Mouse (Mus musculus) neural tube, embryonic 13.5 days (tissue): Measurements from ENCODE around the gene Anxa4. TPM values are rescaled to one million over a fixed set of nuclear protein-coding genes. Genes with fewer than 3 reads are reported as not detected.

ENCODE experiments used
- ATAC-seq: fragments of 200-750 bp; cut with Nextera tagmentation; 2 replicates; pipeline ENCODE4 v1.8.0; 2017; ENCODE audit warnings: low read depth, mild to moderate bottlenecking, moderate TSS enrichment, moderate library complexity
- H3K27ac ChIP-seq: fragments of 300-500 bp; sonication (generic); replicated peaks from 2 replicates; pipeline ENCODE4 v1.5.1; 2015; ENCODE audit warnings: moderate library complexity, mild to moderate bottlenecking, inconsistent platforms
- H3K27me3 ChIP-seq: fragments of 300-500 bp; sonication (generic); 2 replicates; pipeline ENCODE4 v1.6.1; 2015; ENCODE audit warnings: mild to moderate bottlenecking, inconsistent platforms
- H3K36me3 ChIP-seq: fragments of 300-500 bp; sonication (generic); 2 replicates; pipeline ENCODE4 v1.6.1; 2015; ENCODE audit warnings: mild to moderate bottlenecking, inconsistent platforms
- H3K4me1 ChIP-seq: fragments of 300-500 bp; sonication (generic); replicated peaks from 2 replicates; pipeline ENCODE4 v1.6.1; 2015; ENCODE audit warnings: inconsistent platforms
- H3K4me2 ChIP-seq: fragments of 300-500 bp; sonication (generic); 2 replicates; pipeline ENCODE4 v1.6.1; 2015; ENCODE audit warnings: inconsistent platforms, mild to moderate bottlenecking, moderate library complexity
- H3K4me3 ChIP-seq: fragments of 300-500 bp; sonication (generic); 2 replicates; pipeline ENCODE4 v1.5.1; 2015; ENCODE audit warnings: mild to moderate bottlenecking, inconsistent platforms
- H3K9ac ChIP-seq: fragments of 300-500 bp; sonication (generic); 2 replicates; pipeline ENCODE4 v1.6.1; 2015; ENCODE audit warnings: moderate library complexity, mild to moderate bottlenecking, inconsistent platforms
- H3K9me3 ChIP-seq: fragments of 300-500 bp; sonication (generic); 2 replicates; pipeline ENCODE4 v1.6.1; 2016; ENCODE audit warnings: inconsistent platforms
- WGBS: fragments of 180-500 bp; shearing (Covaris S2); methylation state at CpG from one replicate; pipeline ENCODE4 v1.1.7; 2015; 5-methylcytosine and 5-hydroxymethylcytosine counted together
- polyA plus RNA-seq: library from polyadenylated mRNA; unstranded; fragments of >200 nt; fragmentation: Nextera tagmentation; extraction: Ambion mirVana; gene quantifications from 2 replicates; pipeline ENCODE4 v1.2.1, GENCODE M21; 2015

The Anxa4 gene
- polyA plus RNA-seq, 1 experiment from 2014 or later: 5.2 TPM

- H3K4me3 ChIP-seq: no peak overlapping the region
Measured at GRCm38 (mm10) chr6:86773830-86774229, 19.6 kb downstream of the Anxa4 start.

GRCm38 (mm10) chr6:86772631-86773030 lies 20.8 kb downstream of the Anxa4 start:
- no peaks in the 10 kb centered on the region for H3K9me3 ChIP-seq
- H3K4me1 ChIP-seq: no peaks in the 10 kb centered on the region
- ATAC-seq: no peak
- H3K27ac ChIP-seq: no peak overlapping the region
- H3K4me3 ChIP-seq: no peak overlapping the region
- 85% methylated on average over 7 of the region's 7 CpGs for WGBS
- H3K9ac ChIP-seq: no peak overlapping the region
- H3K36me3 ChIP-seq: no peaks in the 10 kb centered on the region
- H3K4me2 ChIP-seq: no peak overlapping the region
- no peaks in the 10 kb centered on the region for H3K27me3 ChIP-seq

More at GRCm38 (mm10) chr6:86773830-86774229, 19.6 kb downstream of the Anxa4 start:
- 88% methylated on average over 4 of the region's 4 CpGs for WGBS
- Histone ChIP-seq H3K36me3 (no peaks in the 10 kb centered on the region), H3K9ac (no peak overlapping the region), H3K4me2 (no peak overlapping the region), H3K27ac (no peak overlapping the region), H3K9me3 (no peaks in the 10 kb centered on the region), H3K27me3 (no peaks in the 10 kb centered on the region), H3K4me1 (no peaks in the 10 kb centered on the region)
- ATAC-seq: no peak

GRCm38 (mm10) chr6:86768938-86769337 lies 24.4 kb downstream of the Anxa4 start:
- H3K4me3 ChIP-seq: no peak overlapping the region
- no peak overlapping the region for H3K9ac ChIP-seq
- no peak for ATAC-seq
- H3K4me2 ChIP-seq: no peak overlapping the region
- WGBS: 92% methylated on average over 4 of the region's 4 CpGs
- no peaks in the 10 kb centered on the region for H3K27me3 ChIP-seq
- H3K36me3 ChIP-seq: no peaks in the 10 kb centered on the region
- H3K27ac ChIP-seq: no peak overlapping the region
- no peaks in the 10 kb centered on the region for H3K9me3 ChIP-seq
- no peaks in the 10 kb centered on the region for H3K4me1 ChIP-seq

- no peak overlapping the region for H3K4me3 ChIP-seq
- H3K36me3 ChIP-seq: no peaks in the 10 kb centered on the region
- H3K9ac ChIP-seq: no peak overlapping the region
- no peaks in the 10 kb centered on the region for H3K4me1 ChIP-seq
- H3K9me3 ChIP-seq: no peaks in the 10 kb centered on the region
- H3K4me2 ChIP-seq: no peak overlapping the region
- 87% methylated on average over 4 of the region's 4 CpGs for WGBS
- H3K27me3 ChIP-seq: no peaks in the 10 kb centered on the region
- H3K27ac ChIP-seq: no peak overlapping the region
- ATAC-seq: no peak
Measured at GRCm38 (mm10) chr6:86768186-86768776, 25.1 kb downstream of the Anxa4 start.

- no peaks in the 10 kb centered on the region for H3K9me3 ChIP-seq
- no peak for ATAC-seq
- no peak overlapping the region for H3K27ac ChIP-seq
- H3K36me3 ChIP-seq: no peaks in the 10 kb centered on the region
- H3K4me3 ChIP-seq: no peak overlapping the region
- no peak overlapping the region for H3K9ac ChIP-seq
- 72% methylated on average over 3 of the region's 3 CpGs for WGBS
- no peak overlapping the region for H3K4me2 ChIP-seq
- no peaks in the 10 kb centered on the region for H3K27me3 ChIP-seq
- H3K4me1 ChIP-seq: no peaks in the 10 kb centered on the region
Measured at GRCm38 (mm10) chr6:86767465-86767864, 25.9 kb downstream of the Anxa4 start.

GRCm38 (mm10) chr6:86765637-86766059 lies 27.7 kb downstream of the Anxa4 start:
- no peaks in the 10 kb centered on the region for H3K27me3 ChIP-seq

GRCm38 (mm10) chr6:86754105-86754863 lies 39.1 kb downstream of the Anxa4 start:
- Histone ChIP-seq H3K27ac (no peak overlapping the region), H3K27me3 (no peaks in the 10 kb centered on the region), H3K4me3 (no peak overlapping the region), H3K9me3 (no peaks in the 10 kb centered on the region), H3K9ac (no peak overlapping the region), H3K36me3 (no peaks in the 10 kb centered on the region), H3K4me1 (no peaks in the 10 kb centered on the region), H3K4me2 (no peak overlapping the region)
- ATAC-seq: no peak
- 91% methylated on average over 10 of the region's 10 CpGs for WGBS

More at GRCm38 (mm10) chr6:86765637-86766059, 27.7 kb downstream of the Anxa4 start:
- Histone ChIP-seq H3K4me3 (no peak overlapping the region), H3K4me2 (no peak overlapping the region), H3K36me3 (no peaks in the 10 kb centered on the region), H3K9ac (no peak overlapping the region), H3K4me1 (no peaks in the 10 kb centered on the region), H3K27ac (no peak overlapping the region), H3K9me3 (no peaks in the 10 kb centered on the region)
- no peak for ATAC-seq
- 82% methylated on average over 6 of the region's 6 CpGs for WGBS

GRCm38 (mm10) chr6:86752843-86753485 lies 40.4 kb downstream of the Anxa4 start:
- Histone ChIP-seq H3K4me2 (no peak overlapping the region), H3K9me3 (no peaks in the 10 kb centered on the region), H3K4me3 (no peak overlapping the region), H3K4me1 (no peaks in the 10 kb centered on the region), H3K27me3 (no peaks in the 10 kb centered on the region), H3K9ac (no peak overlapping the region), H3K27ac (no peak overlapping the region), H3K36me3 (no peaks in the 10 kb centered on the region)
- WGBS: 82% methylated on average over 5 of the region's 5 CpGs
- ATAC-seq: no peak

GRCm38 (mm10) chr6:86750961-86751360 lies 42.4 kb downstream of the Anxa4 start:
- no peak overlapping the region for H3K4me3 ChIP-seq
- H3K27ac ChIP-seq: no peak overlapping the region
- no peak overlapping the region for H3K4me2 ChIP-seq
- no peaks in the 10 kb centered on the region for H3K9me3 ChIP-seq
- 93% methylated on average over 4 of the region's 4 CpGs for WGBS
- no peaks in the 10 kb centered on the region for H3K36me3 ChIP-seq
- no peak overlapping the region for H3K9ac ChIP-seq
- H3K4me1 ChIP-seq: no peaks in the 10 kb centered on the region
- ATAC-seq: no peak
- H3K27me3 ChIP-seq: no peaks in the 10 kb centered on the region

- WGBS: 84% methylated on average over 4 of the region's 4 CpGs
- Histone ChIP-seq H3K9ac (no peak overlapping the region), H3K36me3 (no peaks in the 10 kb centered on the region), H3K27me3 (no peaks in the 10 kb centered on the region), H3K27ac (no peak overlapping the region), H3K4me1 (no peaks in the 10 kb centered on the region), H3K4me3 (no peak overlapping the region), H3K4me2 (no peak overlapping the region), H3K9me3 (no peaks in the 10 kb centered on the region)
- ATAC-seq: no peak
Measured at GRCm38 (mm10) chr6:86749817-86750216, 43.6 kb downstream of the Anxa4 start.

GRCm38 (mm10) chr6:86747171-86747570 lies 46.2 kb downstream of the Anxa4 start:
- H3K27ac ChIP-seq: no peak overlapping the region
- no peak overlapping the region for H3K4me2 ChIP-seq
- ATAC-seq: no peak
- H3K27me3 ChIP-seq: no peaks in the 10 kb centered on the region
- H3K9ac ChIP-seq: no peak overlapping the region
- no peaks in the 10 kb centered on the region for H3K36me3 ChIP-seq
- no peaks in the 10 kb centered on the region for H3K4me1 ChIP-seq
- H3K4me3 ChIP-seq: no peak overlapping the region
- no peaks in the 10 kb centered on the region for H3K9me3 ChIP-seq

- Histone ChIP-seq H3K4me1 (no peaks in the 10 kb centered on the region), H3K9me3 (no peaks in the 10 kb centered on the region), H3K9ac (no peak overlapping the region), H3K27ac (no peak overlapping the region), H3K4me3 (no peak overlapping the region), H3K27me3 (no peaks in the 10 kb centered on the region), H3K36me3 (no peaks in the 10 kb centered on the region), H3K4me2 (no peak overlapping the region)
- no peak for ATAC-seq
- WGBS: 43% methylated on average over 3 of the region's 3 CpGs
Measured at GRCm38 (mm10) chr6:86740652-86741051, 52.7 kb downstream of the Anxa4 start.
